Mouse (Mus musculus): ENCODE measurements around the gene Sergef. TPM values are rescaled to one million over a fixed set of nuclear protein-coding genes. Genes with fewer than 3 reads are reported as not detected.

Gene Sergef
- polyA plus RNA-seq, 1 experiment from 2014 or later = 16.8 TPM

DNA sequence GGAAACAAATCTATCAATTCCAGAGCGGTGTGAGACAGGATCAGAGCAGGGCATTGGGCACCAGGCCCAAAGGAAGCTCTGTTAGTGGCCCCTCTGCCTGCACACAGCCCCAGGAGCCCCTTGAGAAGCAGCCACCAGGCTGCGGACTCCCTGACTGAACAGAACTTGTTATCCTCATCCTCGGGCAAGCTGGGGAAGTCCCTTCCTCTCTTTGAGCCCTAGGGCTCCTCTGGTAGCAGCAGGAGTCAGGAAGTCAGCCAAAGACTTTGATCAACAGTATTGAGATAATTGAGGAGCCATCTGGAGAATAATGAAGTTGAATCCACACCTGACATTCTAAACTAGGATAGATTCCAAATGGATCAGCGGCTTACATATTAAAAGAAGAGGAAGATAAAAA, 135.4 kb downstream of the Sergef start:
- H3K4me3 ChIP-seq (ENCODE audit: low read depth, low read length) = no peak overlapping the region
- no peak overlapping the region for H3K9ac ChIP-seq (ENCODE audit: low read length)
- ATAC-seq (replicated peaks; ENCODE audit: low FRiP score, low TSS enrichment, low read depth) (no peak), DNase-seq (ENCODE audit: low spot score) (no peak)
- no peaks in the 10 kb centered on the region for H3K27me3 ChIP-seq (replicated peaks; ENCODE audit: control insufficient read depth, insufficient read depth, low read length)
- H3K36me3 ChIP-seq (ENCODE audit: control insufficient read depth, insufficient read depth, low read length) = no peaks in the 10 kb centered on the region
- H3K9me3 ChIP-seq (ENCODE audit: control insufficient read depth, low read length) = no peaks in the 10 kb centered on the region
- WGBS = 61% methylated on average over 4 of the region's 4 CpGs
- H3K4me2 ChIP-seq (ENCODE audit: low read length) = no peak overlapping the region
- H3K4me1 ChIP-seq (replicated peaks; ENCODE audit: control insufficient read depth, insufficient read depth, low read length) = 0 out of 2 replicates have a peak, but pooled peaks cover 2% of the 10 kb centered on the region
- H3K27ac ChIP-seq (ENCODE audit: low read depth) = no peak overlapping the region

DNA sequence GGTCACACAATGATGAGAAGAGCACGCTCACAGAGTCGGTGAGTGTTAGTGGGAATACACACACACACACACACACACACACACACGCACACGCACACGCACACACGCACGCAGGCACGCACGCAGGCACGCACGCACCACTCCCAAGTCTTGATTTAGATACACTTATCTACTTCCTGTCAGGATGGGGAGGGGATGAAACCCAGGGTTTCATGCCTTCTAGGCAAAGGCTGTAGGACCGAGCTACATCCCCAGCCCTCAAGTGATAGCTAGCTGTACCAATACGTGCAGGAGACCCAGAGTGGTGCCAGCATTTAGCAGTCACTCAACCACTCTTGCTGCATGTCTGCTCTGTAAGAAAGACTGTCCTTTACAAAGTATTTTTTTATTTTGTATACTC, 137.0 kb downstream of the Sergef start:
- H3K27ac ChIP-seq (ENCODE audit: low read depth) = no peak overlapping the region
- 0 out of 2 replicates have a peak, but pooled peaks cover 2% of the 10 kb centered on the region for H3K4me1 ChIP-seq (replicated peaks; ENCODE audit: control insufficient read depth, insufficient read depth, low read length)
- H3K4me2 ChIP-seq (ENCODE audit: low read length) = no peak overlapping the region
- ATAC-seq (replicated peaks; ENCODE audit: low FRiP score, low TSS enrichment, low read depth) = no peak
- H3K4me3 ChIP-seq (ENCODE audit: low read depth, low read length) = no peak overlapping the region
- DNase-seq (ENCODE audit: low spot score) = no peak
- H3K36me3 ChIP-seq (ENCODE audit: control insufficient read depth, insufficient read depth, low read length) = no peaks in the 10 kb centered on the region
- H3K9me3 ChIP-seq (ENCODE audit: control insufficient read depth, low read length) = no peaks in the 10 kb centered on the region
- WGBS = 78% methylated on average over 13 of the region's 13 CpGs
- H3K27me3 ChIP-seq (replicated peaks; ENCODE audit: control insufficient read depth, insufficient read depth, low read length) = no peaks in the 10 kb centered on the region
- no peak overlapping the region for H3K9ac ChIP-seq (ENCODE audit: low read length)

DNA sequence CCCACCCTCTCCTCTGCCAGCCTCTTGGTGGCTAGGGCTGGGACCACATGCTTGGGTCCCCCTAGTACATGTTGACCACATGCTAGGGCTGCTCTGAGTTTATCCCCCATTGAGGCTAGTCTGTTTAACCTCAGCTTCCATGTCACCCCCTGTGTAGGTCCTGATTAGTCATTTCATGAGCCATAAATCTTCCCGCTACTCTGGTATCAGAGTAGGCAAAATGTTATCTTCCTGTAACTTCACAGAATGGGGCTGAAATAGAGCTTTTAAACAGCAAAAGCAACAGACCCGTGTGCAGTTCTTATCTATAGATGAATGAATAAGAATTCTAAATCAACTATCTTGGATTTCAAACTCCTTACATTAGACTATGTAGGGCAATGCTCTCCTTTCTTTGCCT, 138.1 kb downstream of the Sergef start:
- H3K4me3 ChIP-seq (ENCODE audit: low read depth, low read length) = no peak overlapping the region
- no peak for DNase-seq (ENCODE audit: low spot score)
- no peaks in the 10 kb centered on the region for H3K36me3 ChIP-seq (ENCODE audit: control insufficient read depth, insufficient read depth, low read length)
- H3K9ac ChIP-seq (ENCODE audit: low read length) = no peak overlapping the region
- WGBS = 68% methylated on average over 2 of the region's 2 CpGs
- no peaks in the 10 kb centered on the region for H3K9me3 ChIP-seq (ENCODE audit: control insufficient read depth, low read length)
- no peak for ATAC-seq (replicated peaks; ENCODE audit: low FRiP score, low TSS enrichment, low read depth)
- H3K4me2 ChIP-seq (ENCODE audit: low read length) = no peak overlapping the region
- no peaks in the 10 kb centered on the region for H3K27me3 ChIP-seq (replicated peaks; ENCODE audit: control insufficient read depth, insufficient read depth, low read length)
- no peak overlapping the region for H3K27ac ChIP-seq (ENCODE audit: low read depth)
- H3K4me1 ChIP-seq (replicated peaks; ENCODE audit: control insufficient read depth, insufficient read depth, low read length) = 0 out of 2 replicates have a peak, but pooled peaks cover 2% of the 10 kb centered on the region

DNA sequence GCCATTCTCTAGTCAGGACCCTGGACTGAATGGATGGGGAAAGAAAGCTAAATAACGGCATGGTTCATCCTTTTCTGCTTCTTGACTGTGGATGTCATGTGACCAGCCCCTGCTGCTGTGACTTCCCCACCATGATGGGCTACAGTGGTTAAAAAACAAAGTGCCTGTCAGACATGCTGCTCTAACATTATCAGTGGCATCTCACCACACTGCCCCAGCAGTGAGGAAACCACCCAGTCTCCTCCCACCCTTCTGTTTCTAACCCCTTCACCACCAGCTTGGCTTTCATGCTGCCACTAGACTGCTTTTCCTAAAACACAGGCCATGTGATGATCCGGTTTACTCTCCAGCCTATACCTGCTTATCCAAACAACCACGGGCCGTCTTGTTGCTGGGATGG, 140.0 kb downstream of the Sergef start:
- H3K36me3 ChIP-seq (ENCODE audit: control insufficient read depth, insufficient read depth, low read length) = no peaks in the 10 kb centered on the region
- WGBS = 85% methylated on average over 4 of the region's 4 CpGs
- no peak overlapping the region for H3K4me2 ChIP-seq (ENCODE audit: low read length)
- H3K27me3 ChIP-seq (replicated peaks; ENCODE audit: control insufficient read depth, insufficient read depth, low read length) = no peaks in the 10 kb centered on the region
- H3K9ac ChIP-seq (ENCODE audit: low read length) = no peak overlapping the region
- DNase-seq (ENCODE audit: low spot score) (no peak), ATAC-seq (replicated peaks; ENCODE audit: low FRiP score, low TSS enrichment, low read depth) (no peak)
- 0 out of 2 replicates have a peak, but pooled peaks cover 2% of the 10 kb centered on the region for H3K4me1 ChIP-seq (replicated peaks; ENCODE audit: control insufficient read depth, insufficient read depth, low read length)
- H3K4me3 ChIP-seq (ENCODE audit: low read depth, low read length) = no peak overlapping the region
- H3K9me3 ChIP-seq (ENCODE audit: control insufficient read depth, low read length) = no peaks in the 10 kb centered on the region
- H3K27ac ChIP-seq (ENCODE audit: low read depth) = no peak overlapping the region

DNA sequence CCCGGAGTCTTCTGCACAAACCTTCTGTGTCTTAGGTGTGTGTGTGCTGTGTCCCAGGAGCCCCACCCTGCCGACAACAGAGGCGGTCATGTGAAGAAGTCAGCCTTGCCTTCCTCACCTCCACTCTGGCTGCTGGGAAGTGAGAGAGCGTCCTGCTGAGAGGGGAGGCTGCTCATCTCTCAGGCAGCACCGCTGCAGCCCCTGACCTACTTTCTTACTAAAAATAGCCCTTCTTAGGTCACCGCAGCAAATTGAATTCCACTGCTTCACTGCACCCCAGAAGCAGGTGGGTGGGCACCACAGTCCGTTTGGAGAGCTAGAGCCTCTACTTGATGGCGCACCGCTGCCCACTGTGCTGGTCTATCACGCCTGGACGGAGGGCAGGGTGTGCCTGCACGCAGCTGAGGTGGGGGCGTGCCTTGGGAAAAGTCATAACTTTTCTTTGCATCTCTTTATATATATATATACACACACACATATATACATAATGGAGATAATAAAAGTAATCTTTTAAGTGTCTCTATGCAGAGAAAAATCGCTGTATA, 147.4 kb downstream of the Sergef start:
- no peak overlapping the region for H3K9ac ChIP-seq (ENCODE audit: low read length)
- DNase-seq (ENCODE audit: low spot score) (no peak), ATAC-seq (replicated peaks; ENCODE audit: low FRiP score, low TSS enrichment, low read depth) (no peak)
- no peak overlapping the region for H3K4me2 ChIP-seq (ENCODE audit: low read length)
- no peaks in the 10 kb centered on the region for H3K27me3 ChIP-seq (replicated peaks; ENCODE audit: control insufficient read depth, insufficient read depth, low read length)
- H3K4me3 ChIP-seq (ENCODE audit: low read depth, low read length) = no peak overlapping the region
- no peaks in the 10 kb centered on the region for H3K9me3 ChIP-seq (ENCODE audit: control insufficient read depth, low read length)
- no peaks in the 10 kb centered on the region for H3K36me3 ChIP-seq (ENCODE audit: control insufficient read depth, insufficient read depth, low read length)
- H3K27ac ChIP-seq (ENCODE audit: low read depth) = no peak overlapping the region
- WGBS = 58% methylated on average over 14 of the region's 14 CpGs
- no peaks in the 10 kb centered on the region for H3K4me1 ChIP-seq (replicated peaks; ENCODE audit: control insufficient read depth, insufficient read depth, low read length)

DNA sequence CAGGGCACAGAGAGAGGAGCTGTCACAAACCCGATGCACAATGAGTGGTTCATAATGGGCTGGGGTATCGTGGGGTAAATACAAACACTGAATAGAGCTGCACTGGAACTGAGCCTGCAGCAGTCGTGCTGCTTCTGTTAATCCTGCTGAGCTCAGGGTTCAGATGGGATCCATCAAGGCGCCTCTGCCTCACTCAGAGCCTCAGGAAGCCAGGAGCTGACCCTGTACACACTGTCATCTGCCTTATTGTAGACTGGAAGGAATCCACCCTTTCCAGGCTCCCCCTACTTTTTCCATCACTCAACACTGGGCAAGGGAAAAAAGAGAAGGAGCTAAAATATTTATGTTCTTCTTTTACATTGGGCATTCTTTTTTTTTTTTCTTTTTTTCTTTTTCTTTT, 152.3 kb downstream of the Sergef start:
- H3K4me2 ChIP-seq (ENCODE audit: low read length) = no peak overlapping the region
- H3K4me3 ChIP-seq (ENCODE audit: low read depth, low read length) = no peak overlapping the region
- H3K36me3 ChIP-seq (ENCODE audit: control insufficient read depth, insufficient read depth, low read length) = no peaks in the 10 kb centered on the region
- H3K27ac ChIP-seq (ENCODE audit: low read depth) = no peak overlapping the region
- no peaks in the 10 kb centered on the region for H3K27me3 ChIP-seq (replicated peaks; ENCODE audit: control insufficient read depth, insufficient read depth, low read length)
- ATAC-seq (replicated peaks; ENCODE audit: low FRiP score, low TSS enrichment, low read depth) (no peak), DNase-seq (ENCODE audit: low spot score) (no peak)
- 33% methylated on average over 4 of the region's 4 CpGs for WGBS
- H3K4me1 ChIP-seq (replicated peaks; ENCODE audit: control insufficient read depth, insufficient read depth, low read length) = peaks cover 8% of the 10 kb centered on the region
- no peak overlapping the region for H3K9ac ChIP-seq (ENCODE audit: low read length)
- H3K9me3 ChIP-seq (ENCODE audit: control insufficient read depth, low read length) = no peaks in the 10 kb centered on the region

DNA sequence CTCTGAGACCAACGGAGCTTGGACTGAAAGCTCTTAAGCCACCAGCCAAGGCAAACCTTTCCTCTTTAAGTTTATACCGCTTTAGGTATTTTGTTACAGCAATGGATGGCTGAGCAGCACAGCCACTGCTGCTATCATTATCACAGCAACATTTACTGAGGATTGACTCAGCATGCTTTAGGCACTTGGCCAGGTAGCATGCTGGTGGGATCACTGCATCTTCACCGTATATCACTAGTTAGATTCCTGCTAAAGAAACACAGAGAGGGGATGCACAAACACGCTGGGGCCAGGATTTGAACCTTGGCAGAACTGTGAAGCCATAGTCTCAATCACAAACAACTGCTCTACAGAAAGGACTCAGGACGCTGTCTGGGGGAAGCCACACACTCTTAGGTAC, 152.8 kb downstream of the Sergef start:
- H3K4me2 ChIP-seq (ENCODE audit: low read length) = no peak overlapping the region
- no peaks in the 10 kb centered on the region for H3K9me3 ChIP-seq (ENCODE audit: control insufficient read depth, low read length)
- H3K9ac ChIP-seq (ENCODE audit: low read length) = no peak overlapping the region
- H3K36me3 ChIP-seq (ENCODE audit: control insufficient read depth, insufficient read depth, low read length) = no peaks in the 10 kb centered on the region
- ATAC-seq (replicated peaks; ENCODE audit: low FRiP score, low TSS enrichment, low read depth) = no peak
- no peak overlapping the region for H3K27ac ChIP-seq (ENCODE audit: low read depth)
- peaks cover 12% of the 10 kb centered on the region for H3K4me1 ChIP-seq (replicated peaks; ENCODE audit: control insufficient read depth, insufficient read depth, low read length)
- DNase-seq (ENCODE audit: low spot score) = no peak
- H3K4me3 ChIP-seq (ENCODE audit: low read depth, low read length) = no peak overlapping the region
- 81% methylated on average over 5 of the region's 5 CpGs for WGBS
- H3K27me3 ChIP-seq (replicated peaks; ENCODE audit: control insufficient read depth, insufficient read depth, low read length) = no peaks in the 10 kb centered on the region

DNA sequence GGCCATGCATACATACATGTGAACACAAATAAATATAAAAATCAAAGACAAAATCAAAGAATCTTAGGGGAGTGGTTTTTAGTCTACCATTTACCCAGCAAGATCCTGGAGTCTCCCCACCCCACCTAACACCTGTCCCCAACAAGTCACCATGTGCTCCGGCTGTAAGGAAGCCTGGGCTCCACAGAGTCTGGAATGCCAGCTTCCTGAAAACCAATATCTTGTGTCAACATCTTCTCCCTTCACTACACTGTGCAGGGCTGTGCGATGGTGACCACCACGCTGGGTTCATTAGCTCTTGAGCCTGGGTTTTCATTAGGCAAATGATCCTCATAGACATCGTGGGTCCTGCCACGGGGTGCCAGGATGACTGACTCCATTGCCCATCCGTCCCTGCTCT, 155.4 kb downstream of the Sergef start:
- Histone ChIP-seq H3K36me3 (ENCODE audit: control insufficient read depth, insufficient read depth, low read length) (no peaks in the 10 kb centered on the region), H3K9me3 (ENCODE audit: control insufficient read depth, low read length) (no peaks in the 10 kb centered on the region), H3K4me3 (ENCODE audit: low read depth, low read length) (no peak overlapping the region), H3K27ac (ENCODE audit: low read depth) (no peak overlapping the region), H3K4me1 (replicated peaks; ENCODE audit: control insufficient read depth, insufficient read depth, low read length) (peaks cover 12% of the 10 kb centered on the region), H3K4me2 (ENCODE audit: low read length) (no peak overlapping the region), H3K27me3 (replicated peaks; ENCODE audit: control insufficient read depth, insufficient read depth, low read length) (no peaks in the 10 kb centered on the region), H3K9ac (ENCODE audit: low read length) (no peak overlapping the region)
- DNase-seq (ENCODE audit: low spot score) (no peak), ATAC-seq (replicated peaks; ENCODE audit: low FRiP score, low TSS enrichment, low read depth) (no peak)
- WGBS = 86% methylated on average over 6 of the region's 6 CpGs

DNA sequence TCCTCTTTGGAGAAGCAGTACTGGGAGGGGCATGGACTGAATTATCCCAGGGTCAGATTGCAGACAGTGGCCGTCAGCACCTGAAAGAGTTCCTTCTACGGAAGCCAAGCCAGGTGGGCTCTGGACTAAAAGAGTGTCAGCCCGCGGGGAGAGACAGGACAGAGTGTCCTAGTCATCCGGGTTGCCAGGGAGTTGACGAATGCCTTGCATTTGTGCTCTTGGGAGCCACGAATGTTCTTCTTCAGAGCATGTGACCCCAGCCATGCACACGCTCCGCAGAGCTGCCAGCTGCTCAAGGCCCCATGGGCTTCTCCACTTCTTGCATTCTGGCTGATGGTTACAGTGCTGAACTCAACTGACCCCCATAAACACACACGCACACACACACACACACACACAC, 156.6 kb downstream of the Sergef start:
- WGBS = 51% methylated on average over 10 of the region's 10 CpGs
- DNase-seq (ENCODE audit: low spot score) = no peak
- H3K36me3 ChIP-seq (ENCODE audit: control insufficient read depth, insufficient read depth, low read length) = no peaks in the 10 kb centered on the region
- H3K9me3 ChIP-seq (ENCODE audit: control insufficient read depth, low read length) = no peaks in the 10 kb centered on the region
- peaks cover 12% of the 10 kb centered on the region for H3K4me1 ChIP-seq (replicated peaks; ENCODE audit: control insufficient read depth, insufficient read depth, low read length)
- no peak overlapping the region for H3K27ac ChIP-seq (ENCODE audit: low read depth)
- H3K9ac ChIP-seq (ENCODE audit: low read length) = no peak overlapping the region
- H3K4me2 ChIP-seq (ENCODE audit: low read length) = no peak overlapping the region
- no peak overlapping the region for H3K4me3 ChIP-seq (ENCODE audit: low read depth, low read length)
- no peak for ATAC-seq (replicated peaks; ENCODE audit: low FRiP score, low TSS enrichment, low read depth)
- no peaks in the 10 kb centered on the region for H3K27me3 ChIP-seq (replicated peaks; ENCODE audit: control insufficient read depth, insufficient read depth, low read length)
